8 mouse cellular contexts compared by ENCODE assay signal in the genomic region with DNA sequence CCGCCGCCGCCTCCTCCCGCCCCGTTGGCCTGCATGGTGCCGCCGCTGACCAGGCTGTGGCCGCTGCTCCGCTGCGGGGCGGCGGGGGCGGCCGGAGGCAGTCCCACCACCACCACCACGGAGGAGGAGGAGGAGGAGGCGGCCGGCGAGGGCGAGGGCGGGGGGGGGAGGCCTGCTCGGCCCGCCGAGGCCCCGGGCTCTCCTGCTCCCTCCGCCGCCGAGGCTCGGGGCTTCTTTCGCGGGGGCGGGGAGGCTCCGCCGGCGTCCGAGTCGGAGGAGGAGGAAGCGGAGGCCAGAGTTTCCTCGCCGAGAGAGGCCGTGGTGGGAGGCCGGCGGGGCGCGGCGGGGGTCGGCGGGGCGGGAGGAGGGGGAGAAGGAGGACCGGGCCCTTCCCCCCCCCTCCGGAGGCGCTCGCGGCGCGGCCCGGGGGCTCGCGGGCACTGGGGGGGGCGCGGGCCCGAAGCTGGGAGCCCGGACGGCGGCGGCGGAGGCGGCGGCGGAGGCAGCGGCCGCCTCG. TPM values are rescaled to one million over a fixed set of nuclear protein-coding genes. Genes with fewer than 3 reads are reported as not detected.
DNase-seq lines count a peak whose midpoint lies in the region; ATAC-seq lines count a peak whose summit lies in the region.

No protein-coding gene starts in this region.

- peak overlapping the region; percentile 89 for H3K4me3 ChIP-seq in embryonic facial prominence, embryonic 15.5 days (replicated peaks)
- H3K4me3 ChIP-seq in intestine, embryonic 14.5 days (ENCODE audit: low read depth, low read length) = peak overlapping the region; percentile 72

- peak; percentile 19 for DNase-seq in layer of hippocampus, postnatal 25 days (ENCODE audit: extremely low spot score in 1 of 2, low spot score in 1 of 2)
- DNase-seq in layer of hippocampus, postnatal 14 days (ENCODE audit: low spot score in 2 of 2) = no peak
- DNase-seq in MN1 (ENCODE audit: low spot score) = peak; percentile 51
- no peak for DNase-seq in intestine, embryonic 14.5 days (ENCODE audit: low spot score)
- no peak for DNase-seq in natural killer cell, adult 2 months (ENCODE audit: low spot score in 2 of 2)
- DNase-seq in left cerebral cortex, adult 11 months (ENCODE audit: low spot score) = no peak

- no peaks in the 10 kb centered on the region for H3K36me3 ChIP-seq in embryonic facial prominence, embryonic 15.5 days
- H3K36me3 ChIP-seq in intestine, embryonic 14.5 days (ENCODE audit: control insufficient read depth, insufficient read depth, low read length) = peaks cover 21% of the 10 kb centered on the region

- ATAC-seq in embryonic facial prominence, embryonic 15.5 days (ENCODE audit: insufficient number of reproducible peaks, low FRiP score, low TSS enrichment, low read depth) = peak; percentile 15
- peak; percentile 42 for ATAC-seq in intestine, embryonic 14.5 days (replicated peaks; ENCODE audit: low FRiP score, low TSS enrichment, low read depth)
- peak; percentile 10; the same call in 1 of the 2 replicates for ATAC-seq in megakaryocyte, adult 5-6 weeks (ENCODE audit: poor library complexity, severe bottlenecking)

- peak overlapping the region; percentile 79 for H3K4me2 ChIP-seq in embryonic facial prominence, embryonic 15.5 days (replicated peaks)
- H3K4me2 ChIP-seq in intestine, embryonic 14.5 days (ENCODE audit: low read length) = peak overlapping the region; percentile 73

- no peaks in the 10 kb centered on the region for H3K27me3 ChIP-seq in embryonic facial prominence, embryonic 15.5 days
- no peaks in the 10 kb centered on the region for H3K27me3 ChIP-seq in intestine, embryonic 14.5 days (replicated peaks; ENCODE audit: control insufficient read depth, insufficient read depth, low read length)

- peak overlapping the region; percentile 92 for H3K27ac ChIP-seq in embryonic facial prominence, embryonic 15.5 days (replicated peaks)
- H3K27ac ChIP-seq in intestine, embryonic 14.5 days (ENCODE audit: low read depth) = peak overlapping the region; percentile 89

- 0% methylated on average over 22 of the region's 72 CpGs for WGBS in embryonic facial prominence, embryonic 15.5 days
- under 1% methylated on average over 22 of the region's 72 CpGs for WGBS in intestine, embryonic 14.5 days

- H3K4me1 ChIP-seq in embryonic facial prominence, embryonic 15.5 days = peaks cover 18% of the 10 kb centered on the region
- peaks cover 24% of the 10 kb centered on the region for H3K4me1 ChIP-seq in intestine, embryonic 14.5 days (replicated peaks; ENCODE audit: control insufficient read depth, insufficient read depth, low read length)

- H3K9ac ChIP-seq in embryonic facial prominence, embryonic 15.5 days = peak overlapping the region; percentile 96
- peak overlapping the region; percentile 92 for H3K9ac ChIP-seq in intestine, embryonic 14.5 days (ENCODE audit: low read length)

- H3K9me3 ChIP-seq in embryonic facial prominence, embryonic 15.5 days (replicated peaks) = no peaks in the 10 kb centered on the region
- H3K9me3 ChIP-seq in intestine, embryonic 14.5 days (ENCODE audit: control insufficient read depth, low read length) = no peaks in the 10 kb centered on the region

RNA-seq across cellular contexts. Expression of a gene that starts 0.3 kb away (rescaled TPM):
- total RNA-seq in layer of hippocampus, postnatal 25 days (2021) = 100 to 1,000 TPM; 109 to 116 TPM
- 100 to 1,000 TPM; 132 to 143 TPM for total RNA-seq in layer of hippocampus, postnatal 14 days (2021)
- polyA plus RNA-seq in embryonic facial prominence, embryonic 15.5 days (2015; fragmentation: Nextera tagmentation; extraction: Ambion mirVana) = 38.0 and 39.8 TPM in 2 replicates
- polyA plus RNA-seq in intestine, embryonic 14.5 days (2014; fragmentation: Nextera tagmentation; extraction: Ambion mirVana) = 40.0 and 43.5 TPM in 2 replicates
- total RNA-seq in megakaryocyte, adult 5-6 weeks (2015) = 257 and 258 TPM in 2 replicates
- 235 and 244 TPM in 2 replicates for total RNA-seq in megakaryocyte, adult 5-6 weeks (2017)

Comparison
In these comparisons a context has a peak if more than half of its experiments do, and no peak if none do; other contexts are left out.
1. DNase-seq: peak in layer of hippocampus, postnatal 25 days (2 of 2) and MN1 (single experiment); none in layer of hippocampus, postnatal 14 days (0 of 2), intestine, embryonic 14.5 days (single experiment), natural killer cell, adult 2 months (0 of 2) and left cerebral cortex, adult 11 months (single experiment).
2. Peak in every context shown above with its lines, with median percentiles within 50 percentile points of each other: ATAC-seq.